Mouse (Mus musculus): ENCODE measurements around the gene Slc44a1. TPM values are rescaled to one million over a fixed set of nuclear protein-coding genes. Genes with fewer than 3 reads are reported as not detected.
A peak's percentile ranks its signal among the peaks of the same experiment; 100 is the strongest.

The Slc44a1 gene
- polyA plus RNA-seq, 1 experiment, result 13.9 TPM

DNA sequence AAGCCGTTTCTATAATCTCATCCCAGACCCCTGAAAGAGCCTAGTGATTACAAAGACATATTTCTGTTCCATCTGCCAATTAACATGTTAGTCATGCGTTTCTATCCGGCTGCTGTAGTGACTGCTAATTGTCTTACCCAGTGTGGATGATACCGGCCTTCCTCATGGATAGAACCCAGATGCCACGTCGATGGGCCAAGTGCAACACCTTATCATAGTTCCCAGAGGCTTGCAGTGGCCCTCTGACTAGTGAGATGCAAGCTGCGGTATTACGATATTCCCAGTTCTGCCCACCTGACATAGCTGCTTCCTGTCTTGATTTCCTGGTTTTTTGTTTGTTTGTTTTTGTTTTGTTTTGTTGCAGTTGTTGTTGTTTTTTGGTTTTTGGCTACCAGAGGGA lies 151.7 kb downstream of the Slc44a1 start:
- no peak for TF ChIP-seq POLR2A (IDR thresholded peaks at IDR 0.05; ENCODE audit: borderline replicate concordance, extremely low read depth, insufficient read depth, insufficient read length, poor library complexity, severe bottlenecking)
- TF ChIP-seq CTCF (IDR thresholded peaks at IDR 0.05; ENCODE audit: borderline replicate concordance, extremely low read depth, insufficient read depth, insufficient read length), result no peak
- peak; percentile 50 for DNase-seq (ENCODE audit: low read depth)

- DNase-seq (ENCODE audit: low read depth), result no peak
- TF ChIP-seq POLR2A (IDR thresholded peaks at IDR 0.05; ENCODE audit: borderline replicate concordance, extremely low read depth, insufficient read depth, insufficient read length, poor library complexity, severe bottlenecking) (no peak), CTCF (IDR thresholded peaks at IDR 0.05; ENCODE audit: borderline replicate concordance, extremely low read depth, insufficient read depth, insufficient read length) (no peak)
Measured at GRCm38 (mm10) chr4:53592386-53592785, 152.2 kb downstream of the Slc44a1 start.

DNA sequence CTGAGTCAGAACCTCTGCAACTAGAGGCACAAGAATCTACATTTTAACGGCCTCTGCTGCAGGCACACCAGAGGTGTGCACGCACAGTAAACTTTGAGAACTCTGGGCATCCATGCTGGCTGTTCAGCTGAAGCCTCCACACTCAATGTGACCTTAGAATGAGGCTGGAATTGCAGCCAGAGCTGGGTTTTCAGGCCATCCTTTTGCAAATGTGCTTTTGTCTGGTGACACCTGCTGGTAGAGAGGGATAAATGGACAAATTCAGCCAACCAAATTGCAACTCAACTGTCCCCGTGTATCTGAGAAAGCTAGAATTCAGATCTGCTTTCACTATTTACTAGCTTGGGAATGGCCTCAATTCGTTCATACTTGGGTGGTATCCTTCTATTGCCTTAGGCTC lies 154.0 kb downstream of the Slc44a1 start:
- DNase-seq (ENCODE audit: low read depth), result peak; percentile 90
- TF ChIP-seq CTCF (IDR thresholded peaks at IDR 0.05; ENCODE audit: borderline replicate concordance, extremely low read depth, insufficient read depth, insufficient read length), result peak; percentile 74
- no peak for TF ChIP-seq POLR2A (IDR thresholded peaks at IDR 0.05; ENCODE audit: borderline replicate concordance, extremely low read depth, insufficient read depth, insufficient read length, poor library complexity, severe bottlenecking)

DNA sequence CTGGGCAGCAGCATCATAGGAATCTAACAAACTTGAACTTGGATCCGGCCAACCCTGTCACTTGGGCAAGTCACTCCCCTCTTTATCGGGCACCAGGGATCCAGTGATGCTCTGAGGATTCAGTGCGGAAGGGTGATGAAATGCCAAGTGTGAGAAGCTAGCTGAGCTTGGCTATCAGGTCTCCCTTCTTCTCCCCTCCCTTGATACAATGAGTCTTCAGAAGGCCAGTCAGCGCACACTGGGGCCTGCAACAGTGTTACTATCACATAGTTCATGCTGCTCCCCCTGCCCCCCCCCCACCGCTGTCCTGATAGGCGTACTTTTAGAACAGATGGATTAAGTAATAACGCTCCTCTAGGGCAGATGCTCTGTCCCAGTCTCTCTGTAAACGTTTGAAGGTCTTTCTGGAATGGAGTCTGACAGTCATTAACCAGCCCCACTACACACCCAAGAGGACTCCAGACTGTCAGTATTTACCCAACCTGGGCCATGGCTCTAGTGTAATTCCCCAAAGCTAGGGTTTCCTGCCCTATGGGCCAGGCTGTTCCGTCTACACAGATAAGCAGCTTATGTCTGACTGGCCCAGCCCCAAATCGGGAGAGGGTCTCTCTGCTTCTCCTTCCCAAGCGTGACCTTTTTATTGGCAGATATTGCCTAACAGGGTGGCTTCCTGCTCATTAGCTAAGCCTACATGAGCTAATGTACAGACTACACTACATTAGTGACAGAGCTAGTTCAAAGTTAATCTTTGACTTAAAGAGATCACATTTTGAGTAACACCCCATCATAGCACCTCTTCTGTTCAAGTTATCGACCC lies 155.2 kb downstream of the Slc44a1 start:
- TF ChIP-seq POLR2A (IDR thresholded peaks at IDR 0.05; ENCODE audit: borderline replicate concordance, extremely low read depth, insufficient read depth, insufficient read length, poor library complexity, severe bottlenecking), result no peak
- TF ChIP-seq CTCF (IDR thresholded peaks at IDR 0.05; ENCODE audit: borderline replicate concordance, extremely low read depth, insufficient read depth, insufficient read length), result no peak
- DNase-seq (ENCODE audit: low read depth), result peak; percentile 52

- no peak for TF ChIP-seq CTCF (IDR thresholded peaks at IDR 0.05; ENCODE audit: borderline replicate concordance, extremely low read depth, insufficient read depth, insufficient read length)
- TF ChIP-seq POLR2A (IDR thresholded peaks at IDR 0.05; ENCODE audit: borderline replicate concordance, extremely low read depth, insufficient read depth, insufficient read length, poor library complexity, severe bottlenecking), result no peak
- DNase-seq (ENCODE audit: low read depth), result peak; percentile 33
Measured at GRCm38 (mm10) chr4:53596063-53596895, 156.1 kb downstream of the Slc44a1 start.

- DNase-seq (ENCODE audit: low read depth), result peak; percentile 49
- no peak for TF ChIP-seq POLR2A (IDR thresholded peaks at IDR 0.05; ENCODE audit: borderline replicate concordance, extremely low read depth, insufficient read depth, insufficient read length, poor library complexity, severe bottlenecking)
- TF ChIP-seq CTCF (IDR thresholded peaks at IDR 0.05; ENCODE audit: borderline replicate concordance, extremely low read depth, insufficient read depth, insufficient read length), result peak; percentile 56; the same call in 1 of the 2 replicates
Measured at GRCm38 (mm10) chr4:53600462-53600861, 160.2 kb downstream of the Slc44a1 start.

DNA sequence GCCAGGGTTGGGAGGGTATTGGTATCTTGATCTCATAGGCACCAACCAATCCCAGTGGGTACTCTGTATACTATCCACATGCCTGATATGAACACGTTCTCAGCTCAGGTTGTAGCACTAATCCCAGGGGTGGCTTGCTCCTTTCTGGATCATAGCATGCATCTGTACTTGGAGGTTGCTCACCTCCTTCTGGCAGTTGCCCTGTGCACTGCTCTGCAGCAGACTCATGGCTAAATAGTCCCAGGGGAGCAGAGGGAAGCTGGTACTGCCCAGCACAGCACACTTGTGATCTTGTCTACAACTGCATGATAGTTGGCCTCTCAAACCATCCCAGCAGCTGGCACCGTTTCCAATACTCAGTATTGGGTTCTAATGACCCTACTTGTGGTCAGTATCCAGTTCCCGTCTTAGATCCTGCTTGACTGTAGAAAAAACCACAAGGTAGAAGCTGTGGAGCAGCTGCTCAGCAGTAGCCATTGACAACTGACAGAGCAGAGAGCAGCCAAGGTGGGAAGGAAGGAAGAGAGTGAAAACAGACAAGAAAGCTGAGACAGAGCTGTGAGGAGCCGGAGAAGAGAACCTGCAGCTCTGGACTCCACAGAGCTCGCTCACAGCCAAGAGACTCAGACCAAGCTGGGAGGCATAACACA lies 174.5 kb downstream of the Slc44a1 start:
- DNase-seq (ENCODE audit: low read depth), result no peak
- TF ChIP-seq CTCF (IDR thresholded peaks at IDR 0.05; ENCODE audit: borderline replicate concordance, extremely low read depth, insufficient read depth, insufficient read length) (no peak), POLR2A (IDR thresholded peaks at IDR 0.05; ENCODE audit: borderline replicate concordance, extremely low read depth, insufficient read depth, insufficient read length, poor library complexity, severe bottlenecking) (no peak)

DNA sequence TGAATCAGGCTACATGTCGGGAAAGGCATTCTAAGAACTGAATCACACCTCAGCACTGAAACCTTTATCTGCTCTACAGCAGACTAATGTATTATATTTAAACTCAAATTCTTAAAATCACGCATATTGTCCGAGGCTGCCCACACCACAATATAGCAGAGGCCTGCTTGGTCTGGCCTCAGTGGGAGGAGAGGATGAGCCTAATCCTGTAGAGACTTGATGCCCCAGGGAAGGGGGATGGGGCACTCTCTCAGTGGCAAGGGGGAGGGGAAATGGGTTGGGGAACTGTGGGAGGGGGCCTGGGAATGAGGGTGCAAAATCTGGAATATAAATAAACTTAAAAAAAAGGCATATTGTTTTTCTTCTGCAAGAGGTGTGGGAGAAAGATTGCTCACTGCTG lies 177.8 kb downstream of the Slc44a1 start:
- DNase-seq (ENCODE audit: low read depth), result no peak
- TF ChIP-seq POLR2A (IDR thresholded peaks at IDR 0.05; ENCODE audit: borderline replicate concordance, extremely low read depth, insufficient read depth, insufficient read length, poor library complexity, severe bottlenecking), result no peak
- no peak for TF ChIP-seq CTCF (IDR thresholded peaks at IDR 0.05; ENCODE audit: borderline replicate concordance, extremely low read depth, insufficient read depth, insufficient read length)

DNA sequence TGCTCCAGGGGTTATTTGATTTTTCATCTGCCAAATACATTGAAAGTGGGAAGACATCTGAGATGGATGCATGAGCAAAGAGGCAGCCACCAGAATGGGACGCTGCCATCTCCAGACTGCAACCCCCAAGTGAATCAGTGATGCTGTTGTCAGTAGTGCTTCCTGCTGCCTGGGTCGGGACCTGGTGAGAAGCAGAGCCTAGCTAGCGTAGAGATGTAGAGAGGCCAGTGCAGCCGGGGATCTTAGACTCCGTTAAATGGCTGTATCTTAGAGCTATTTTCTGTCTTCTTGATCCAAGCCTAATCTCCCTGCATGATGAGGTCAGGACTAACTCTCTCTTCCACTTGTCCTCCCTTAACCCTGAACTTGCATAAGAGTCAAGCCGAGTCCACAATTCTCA lies 179.9 kb downstream of the Slc44a1 start:
- no peak for DNase-seq (ENCODE audit: low read depth)
- TF ChIP-seq CTCF (IDR thresholded peaks at IDR 0.05; ENCODE audit: borderline replicate concordance, extremely low read depth, insufficient read depth, insufficient read length) (no peak), POLR2A (IDR thresholded peaks at IDR 0.05; ENCODE audit: borderline replicate concordance, extremely low read depth, insufficient read depth, insufficient read length, poor library complexity, severe bottlenecking) (no peak)

DNA sequence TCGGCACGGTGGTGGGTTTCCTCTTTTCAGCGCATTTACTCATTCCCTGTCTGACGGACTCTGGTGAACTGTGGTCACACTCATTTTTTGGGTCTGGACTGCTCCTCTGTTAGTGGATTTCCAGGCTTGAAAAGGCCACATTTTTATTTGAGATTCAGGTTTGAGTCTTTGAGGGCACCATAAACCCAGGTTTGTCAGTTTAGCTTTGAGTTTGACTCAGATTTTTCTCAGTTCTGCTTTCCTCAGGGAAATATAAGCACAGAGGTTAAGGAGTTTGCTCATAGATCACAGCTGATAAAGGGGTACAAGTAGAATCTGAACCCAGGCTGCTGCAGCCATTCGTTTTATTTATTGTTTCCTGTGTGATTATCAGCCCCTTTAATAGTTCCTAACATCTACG lies 180.9 kb downstream of the Slc44a1 start:
- TF ChIP-seq POLR2A (IDR thresholded peaks at IDR 0.05; ENCODE audit: borderline replicate concordance, extremely low read depth, insufficient read depth, insufficient read length, poor library complexity, severe bottlenecking) (no peak), CTCF (IDR thresholded peaks at IDR 0.05; ENCODE audit: borderline replicate concordance, extremely low read depth, insufficient read depth, insufficient read length) (no peak)
- DNase-seq (ENCODE audit: low read depth), result no peak

DNA sequence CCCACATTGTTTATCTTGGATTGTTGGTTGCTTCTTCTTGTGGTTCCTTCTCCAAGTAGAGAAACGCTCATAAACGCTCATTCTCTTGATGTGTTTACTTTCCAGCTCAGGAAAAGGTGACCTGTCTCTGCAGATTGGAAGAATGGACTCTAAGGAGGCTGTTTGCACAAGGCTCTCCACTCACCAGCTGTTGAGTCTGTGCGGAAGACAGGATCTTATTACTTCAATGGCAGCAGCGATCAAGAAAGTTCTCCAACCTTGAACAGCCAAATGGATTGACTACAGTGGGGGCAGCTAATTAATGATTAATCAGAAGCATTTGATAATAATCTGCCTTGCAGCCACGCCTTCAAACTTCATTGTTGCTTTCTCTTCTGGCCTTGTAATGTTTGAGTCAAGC lies 181.3 kb downstream of the Slc44a1 start:
- TF ChIP-seq POLR2A (IDR thresholded peaks at IDR 0.05; ENCODE audit: borderline replicate concordance, extremely low read depth, insufficient read depth, insufficient read length, poor library complexity, severe bottlenecking) (no peak), CTCF (IDR thresholded peaks at IDR 0.05; ENCODE audit: borderline replicate concordance, extremely low read depth, insufficient read depth, insufficient read length) (no peak)
- DNase-seq (ENCODE audit: low read depth), result no peak
